Mouse (Mus musculus) left cerebral cortex, adult 2 months (tissue): ENCODE data around the gene Serpinb13. TPM values are rescaled to one million over a fixed set of nuclear protein-coding genes. Genes with fewer than 3 reads are reported as not detected.
"Not testable (repeated sequence)": the region's sequence is repeated elsewhere in the genome, so short reads cannot be mapped to it uniquely, and the experiment has no call there.

Experiments used
- DNase-seq, 2 experiments: peaks; one replicate each; pipeline ENCODE4 v3.0.0; 2021 to 2022; ENCODE audit warnings: low spot score in 2 of 2, mixed read lengths in 1 of 2; ENCODE audit errors: extremely low spot score in 1 of 2
- H3K27ac ChIP-seq: fragments of 200-600 bp; 2 replicates; pipeline ENCODE4 v1.8.1; 2022
- H3K4me3 ChIP-seq: fragments of 200-600 bp; 2 replicates; pipeline ENCODE4 v1.8.1; 2022
- CTCF ChIP-seq: fragments of 200-600 bp; IDR thresholded peaks from 2 replicates; pipeline ENCODE4 v1.8.1; 2022; ENCODE audit warnings: antibody characterized with exemption, mild to moderate bottlenecking, moderate library complexity
- intact Hi-C: fragments of 180-260 bp; cut with DNase I; formaldehyde crosslinking; loops from one replicate; pipeline ENCODE4 v1.15.1; 2025
- total RNA-seq, 2 experiments: library from RNA; stranded (reverse); gene quantifications; 2 replicates each; pipeline ENCODE4 v1.2.3; 2021

Gene Serpinb13
- total RNA-seq, 2 experiments from 2014 or later: not detected

DNA sequence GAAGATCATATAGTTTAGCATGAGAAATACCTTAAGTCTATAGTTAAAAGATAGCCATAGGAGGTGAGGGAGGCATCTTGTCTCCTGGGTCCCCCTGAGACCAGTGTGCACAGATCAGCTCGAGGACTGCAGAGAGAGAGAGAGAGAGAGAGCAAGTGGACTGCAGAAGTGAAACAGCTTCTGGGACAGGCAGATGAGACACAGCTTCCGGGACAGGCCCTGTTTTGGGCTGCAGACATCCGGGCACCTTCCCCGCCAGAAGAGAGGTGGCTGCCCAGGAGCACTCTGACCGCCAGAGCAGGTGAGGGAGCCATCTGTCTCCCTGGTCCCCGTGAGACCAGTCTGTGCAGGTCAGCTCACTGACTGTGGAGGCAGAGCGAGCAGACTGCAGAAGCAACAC, 34.4 kb downstream of the Serpinb13 start:
- H3K4me3 ChIP-seq: no peak overlapping the region
- intact Hi-C loops: no loop called here
- TF ChIP-seq CTCF: no peak
- no peak for DNase-seq
- H3K27ac ChIP-seq: no peak overlapping the region

DNA sequence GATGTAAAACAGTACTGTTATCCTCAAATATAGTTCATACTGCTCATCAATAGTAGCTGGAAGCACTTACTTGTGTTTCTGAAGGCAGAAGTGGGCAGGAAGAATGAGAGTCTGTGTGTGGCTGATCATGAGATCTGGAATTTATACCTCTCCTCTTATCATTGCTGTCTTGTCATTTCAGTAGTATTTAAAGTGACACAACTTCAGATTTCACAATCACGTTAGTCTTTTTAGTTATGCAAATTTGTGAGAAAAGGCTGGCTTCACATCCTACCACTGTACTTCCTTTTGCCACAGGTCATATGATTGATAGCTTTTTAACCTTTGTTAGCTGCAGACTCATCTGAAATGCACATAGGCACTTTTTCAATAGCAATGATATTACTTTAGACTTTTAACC, 45.1 kb downstream of the Serpinb13 start:
- intact Hi-C loops: no loop called here
- DNase-seq: no peak
- Histone ChIP-seq H3K4me3 (no peak overlapping the region), H3K27ac (no peak overlapping the region)
- TF ChIP-seq CTCF: no peak

DNA sequence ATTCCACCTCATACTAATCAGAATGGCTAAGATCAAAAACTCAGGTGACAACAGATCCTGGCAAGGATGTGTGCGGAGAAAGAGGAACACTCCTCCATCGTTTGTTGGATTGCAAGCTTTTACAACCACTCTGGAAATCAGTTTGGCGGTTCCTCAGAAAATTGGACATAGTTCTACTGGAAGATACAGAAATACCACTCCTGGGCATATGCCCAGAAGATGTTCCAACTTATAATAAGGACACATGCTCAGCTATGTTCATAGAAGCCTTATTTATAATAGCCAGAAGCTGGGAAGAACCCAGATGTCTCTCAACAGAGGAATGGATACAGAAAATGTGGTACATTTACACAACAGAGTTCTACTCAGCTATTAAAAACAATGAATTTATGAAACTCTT, 53.5 kb downstream of the Serpinb13 start:
- H3K27ac ChIP-seq, DNase-seq, H3K4me3 ChIP-seq: not testable (repeated sequence)
- intact Hi-C loops: loop anchor here (5.0 kb wide), 1 partner anchor 548 kb away; no protein-coding TSS in a partner anchor

Other genes with a start within 250 kb of the Serpinb13 start
- gene Kdsr, start 221.3 kb upstream of the Serpinb13 start, total RNA-seq: 10 to 100 TPM; 26.4 to 28.3 TPM
- 10 to 100 TPM; 57.2 to 59.3 TPM for gene Vps4b, start 184.3 kb upstream of the Serpinb13 start, total RNA-seq
- not detected for gene Serpinb5, start 119.8 kb upstream of the Serpinb13 start, total RNA-seq
- gene Serpinb12, start 46.5 kb upstream of the Serpinb13 start, total RNA-seq: not detected
- gene Serpinb3a, start 71.3 kb downstream of the Serpinb13 start, total RNA-seq: not detected
- not detected for gene Serpinb3d, start 102.5 kb downstream of the Serpinb13 start, total RNA-seq